Mouse (Mus musculus): ENCODE measurements around the gene Thsd7b. TPM values are rescaled to one million over a fixed set of nuclear protein-coding genes. Genes with fewer than 3 reads are reported as not detected.

Thsd7b gene
- polyA plus RNA-seq, 1 experiment: 0.02 TPM

GRCm38 (mm10) chr1:129917568-129917967 is 644.5 kb downstream of the Thsd7b start:
- Histone ChIP-seq H3K4me3 (ENCODE audit: insufficient read depth, poor library complexity, severe bottlenecking) (no peak overlapping the region), H3K36me3 (ENCODE audit: control insufficient read depth, insufficient read depth) (no peaks in the 10 kb centered on the region), H3K79me3 (ENCODE audit: low read depth) (no peaks in the 10 kb centered on the region), H3ac (ENCODE audit: control insufficient read depth, insufficient read length, low read depth) (no peak overlapping the region), H3K79me2 (ENCODE audit: control insufficient read depth, insufficient read depth) (no peaks in the 10 kb centered on the region), H3K27me3 (ENCODE audit: control insufficient read depth, insufficient read depth, insufficient read length) (no peaks in the 10 kb centered on the region)
- TF ChIP-seq MAX (IDR thresholded peaks at IDR 0.05): no peak
- no peak for TF ChIP-seq MYOD1 (IDR thresholded peaks at IDR 0.05; ENCODE audit: control insufficient read depth, insufficient read length, low read depth)
- no peak for TF ChIP-seq FOSL1 (IDR thresholded peaks at IDR 0.05; ENCODE audit: insufficient read depth, low read length, poor library complexity, severe bottlenecking)
- no peak for TF ChIP-seq MYOG (IDR thresholded peaks at IDR 0.05; ENCODE audit: control insufficient read depth, extremely low read depth, insufficient read length)
- no peak for TF ChIP-seq CTCF (IDR thresholded peaks at IDR 0.05; ENCODE audit: control insufficient read depth, insufficient read depth, insufficient read length)
- no peak for TF ChIP-seq USF1 (IDR thresholded peaks at IDR 0.05; ENCODE audit: low read depth)
- no peak for TF ChIP-seq CEBPB (IDR thresholded peaks at IDR 0.05; ENCODE audit: low read depth)

- no peaks in the 10 kb centered on the region for H3K36me3 ChIP-seq (ENCODE audit: control insufficient read depth, insufficient read depth)
- no peak for TF ChIP-seq CTCF (IDR thresholded peaks at IDR 0.05; ENCODE audit: control insufficient read depth, insufficient read depth, insufficient read length)
- no peak for TF ChIP-seq MAX (IDR thresholded peaks at IDR 0.05)
- TF ChIP-seq USF1 (IDR thresholded peaks at IDR 0.05; ENCODE audit: low read depth): no peak
- TF ChIP-seq CEBPB (IDR thresholded peaks at IDR 0.05; ENCODE audit: low read depth): no peak
- no peak for TF ChIP-seq MYOD1 (IDR thresholded peaks at IDR 0.05; ENCODE audit: control insufficient read depth, insufficient read length, low read depth)
- no peak for TF ChIP-seq FOSL1 (IDR thresholded peaks at IDR 0.05; ENCODE audit: insufficient read depth, low read length, poor library complexity, severe bottlenecking)
- TF ChIP-seq MYOG (IDR thresholded peaks at IDR 0.05; ENCODE audit: control insufficient read depth, extremely low read depth, insufficient read length): no peak
- no peaks in the 10 kb centered on the region for H3K79me2 ChIP-seq (ENCODE audit: control insufficient read depth, insufficient read depth)
- H3ac ChIP-seq (ENCODE audit: control insufficient read depth, insufficient read length, low read depth): no peak overlapping the region
- no peaks in the 10 kb centered on the region for H3K27me3 ChIP-seq (ENCODE audit: control insufficient read depth, insufficient read depth, insufficient read length)
- no peaks in the 10 kb centered on the region for H3K79me3 ChIP-seq (ENCODE audit: low read depth)
- no peak overlapping the region for H3K4me3 ChIP-seq (ENCODE audit: insufficient read depth, poor library complexity, severe bottlenecking)
Observed at GRCm38 (mm10) chr1:129919385-129919784, 646.3 kb downstream of the Thsd7b start.

- no peak overlapping the region for H3K4me3 ChIP-seq (ENCODE audit: insufficient read depth, poor library complexity, severe bottlenecking)
- no peaks in the 10 kb centered on the region for H3K36me3 ChIP-seq (ENCODE audit: control insufficient read depth, insufficient read depth)
- no peaks in the 10 kb centered on the region for H3K79me2 ChIP-seq (ENCODE audit: control insufficient read depth, insufficient read depth)
- no peaks in the 10 kb centered on the region for H3K27me3 ChIP-seq (ENCODE audit: control insufficient read depth, insufficient read depth, insufficient read length)
- TF ChIP-seq CTCF (IDR thresholded peaks at IDR 0.05; ENCODE audit: control insufficient read depth, insufficient read depth, insufficient read length): no peak
- no peak for TF ChIP-seq MYOG (IDR thresholded peaks at IDR 0.05; ENCODE audit: control insufficient read depth, extremely low read depth, insufficient read length)
- TF ChIP-seq FOSL1 (IDR thresholded peaks at IDR 0.05; ENCODE audit: insufficient read depth, low read length, poor library complexity, severe bottlenecking): no peak
- TF ChIP-seq CEBPB (IDR thresholded peaks at IDR 0.05; ENCODE audit: low read depth): no peak
- TF ChIP-seq USF1 (IDR thresholded peaks at IDR 0.05; ENCODE audit: low read depth): no peak
- no peak for TF ChIP-seq MYOD1 (IDR thresholded peaks at IDR 0.05; ENCODE audit: control insufficient read depth, insufficient read length, low read depth)
- TF ChIP-seq MAX (IDR thresholded peaks at IDR 0.05): no peak
- no peak overlapping the region for H3ac ChIP-seq (ENCODE audit: control insufficient read depth, insufficient read length, low read depth)
- no peaks in the 10 kb centered on the region for H3K79me3 ChIP-seq (ENCODE audit: low read depth)
Observed at GRCm38 (mm10) chr1:129931003-129931402, 657.9 kb downstream of the Thsd7b start.

- H3K36me3 ChIP-seq (ENCODE audit: control insufficient read depth, insufficient read depth): no peaks in the 10 kb centered on the region
- no peak overlapping the region for H3ac ChIP-seq (ENCODE audit: control insufficient read depth, insufficient read length, low read depth)
- H3K4me3 ChIP-seq (ENCODE audit: insufficient read depth, poor library complexity, severe bottlenecking): no peak overlapping the region
- H3K79me2 ChIP-seq (ENCODE audit: control insufficient read depth, insufficient read depth): no peaks in the 10 kb centered on the region
- no peak for TF ChIP-seq MAX (IDR thresholded peaks at IDR 0.05)
- TF ChIP-seq CTCF (IDR thresholded peaks at IDR 0.05; ENCODE audit: control insufficient read depth, insufficient read depth, insufficient read length): no peak
- TF ChIP-seq CEBPB (IDR thresholded peaks at IDR 0.05; ENCODE audit: low read depth): no peak
- TF ChIP-seq MYOG (IDR thresholded peaks at IDR 0.05; ENCODE audit: control insufficient read depth, extremely low read depth, insufficient read length): no peak
- no peak for TF ChIP-seq MYOD1 (IDR thresholded peaks at IDR 0.05; ENCODE audit: control insufficient read depth, insufficient read length, low read depth)
- TF ChIP-seq USF1 (IDR thresholded peaks at IDR 0.05; ENCODE audit: low read depth): no peak
- no peak for TF ChIP-seq FOSL1 (IDR thresholded peaks at IDR 0.05; ENCODE audit: insufficient read depth, low read length, poor library complexity, severe bottlenecking)
- H3K27me3 ChIP-seq (ENCODE audit: control insufficient read depth, insufficient read depth, insufficient read length): no peaks in the 10 kb centered on the region
- no peaks in the 10 kb centered on the region for H3K79me3 ChIP-seq (ENCODE audit: low read depth)
Observed at GRCm38 (mm10) chr1:129943116-129943515, 670.0 kb downstream of the Thsd7b start.

GRCm38 (mm10) chr1:129947026-129947425 is 673.9 kb downstream of the Thsd7b start:
- Histone ChIP-seq H3K27me3 (ENCODE audit: control insufficient read depth, insufficient read depth, insufficient read length) (no peaks in the 10 kb centered on the region), H3K36me3 (ENCODE audit: control insufficient read depth, insufficient read depth) (no peaks in the 10 kb centered on the region), H3K79me3 (ENCODE audit: low read depth) (no peaks in the 10 kb centered on the region), H3ac (ENCODE audit: control insufficient read depth, insufficient read length, low read depth) (no peak overlapping the region), H3K4me3 (ENCODE audit: insufficient read depth, poor library complexity, severe bottlenecking) (no peak overlapping the region), H3K79me2 (ENCODE audit: control insufficient read depth, insufficient read depth) (no peaks in the 10 kb centered on the region)
- TF ChIP-seq CTCF (IDR thresholded peaks at IDR 0.05; ENCODE audit: control insufficient read depth, insufficient read depth, insufficient read length): no peak
- TF ChIP-seq MYOD1 (IDR thresholded peaks at IDR 0.05; ENCODE audit: control insufficient read depth, insufficient read length, low read depth): no peak
- TF ChIP-seq FOSL1 (IDR thresholded peaks at IDR 0.05; ENCODE audit: insufficient read depth, low read length, poor library complexity, severe bottlenecking): no peak
- TF ChIP-seq MYOG (IDR thresholded peaks at IDR 0.05; ENCODE audit: control insufficient read depth, extremely low read depth, insufficient read length): no peak
- no peak for TF ChIP-seq USF1 (IDR thresholded peaks at IDR 0.05; ENCODE audit: low read depth)
- TF ChIP-seq CEBPB (IDR thresholded peaks at IDR 0.05; ENCODE audit: low read depth): no peak
- TF ChIP-seq MAX (IDR thresholded peaks at IDR 0.05): no peak

- H3K36me3 ChIP-seq (ENCODE audit: control insufficient read depth, insufficient read depth): no peaks in the 10 kb centered on the region
- H3K4me3 ChIP-seq (ENCODE audit: insufficient read depth, poor library complexity, severe bottlenecking): no peak overlapping the region
Observed at GRCm38 (mm10) chr1:129955478-129955877, 682.4 kb downstream of the Thsd7b start.

More at GRCm38 (mm10) chr1:129955478-129955877, 682.4 kb downstream of the Thsd7b start:
- Histone ChIP-seq H3K27me3 (ENCODE audit: control insufficient read depth, insufficient read depth, insufficient read length) (no peaks in the 10 kb centered on the region), H3ac (ENCODE audit: control insufficient read depth, insufficient read length, low read depth) (no peak overlapping the region), H3K79me3 (ENCODE audit: low read depth) (no peaks in the 10 kb centered on the region), H3K79me2 (ENCODE audit: control insufficient read depth, insufficient read depth) (no peaks in the 10 kb centered on the region)
- TF ChIP-seq MYOD1 (IDR thresholded peaks at IDR 0.05; ENCODE audit: control insufficient read depth, insufficient read length, low read depth) (no peak), USF1 (IDR thresholded peaks at IDR 0.05; ENCODE audit: low read depth) (no peak), FOSL1 (IDR thresholded peaks at IDR 0.05; ENCODE audit: insufficient read depth, low read length, poor library complexity, severe bottlenecking) (no peak), MYOG (IDR thresholded peaks at IDR 0.05; ENCODE audit: control insufficient read depth, extremely low read depth, insufficient read length) (no peak), CTCF (IDR thresholded peaks at IDR 0.05; ENCODE audit: control insufficient read depth, insufficient read depth, insufficient read length) (no peak), MAX (IDR thresholded peaks at IDR 0.05) (no peak), CEBPB (IDR thresholded peaks at IDR 0.05; ENCODE audit: low read depth) (no peak)

Measured in C2C12 (cell line).